Mouse (Mus musculus) liver, postnatal 0 days (tissue): Measurements from ENCODE around the gene Plekha1. TPM values are rescaled to one million over a fixed set of nuclear protein-coding genes. Genes with fewer than 3 reads are reported as not detected.

ENCODE experiments used
- ATAC-seq: fragments of 200-750 bp; cut with Nextera tagmentation; 2 replicates; pipeline ENCODE4 v1.8.0; 2017; ENCODE audit warnings: mild to moderate bottlenecking, moderate library complexity
- DNase-seq: peaks from one replicate; pipeline ENCODE4 v3.0.0-alpha.2; 2016
- H3K27ac ChIP-seq: fragments of 300-500 bp; sonication (generic); 2 replicates; pipeline ENCODE4 v1.5.1; 2014; ENCODE audit warnings: antibody characterized with exemption, moderate library complexity, mild to moderate bottlenecking, low read depth
- H3K27me3 ChIP-seq: fragments of 300-500 bp; sonication (generic); 2 replicates; pipeline ENCODE4 v1.6.1; 2014; ENCODE audit warnings: low read length, control low read depth, mixed read lengths; ENCODE audit not compliant: insufficient read depth
- H3K36me3 ChIP-seq: fragments of 300-500 bp; sonication (generic); replicated peaks from 2 replicates; pipeline ENCODE4 v1.6.1; 2014; ENCODE audit warnings: mild to moderate bottlenecking, control low read depth, low read length, moderate library complexity, mixed read lengths; ENCODE audit not compliant: insufficient read depth
- H3K4me1 ChIP-seq: fragments of 300-500 bp; sonication (generic); 2 replicates; pipeline ENCODE4 v1.6.1; 2014; ENCODE audit warnings: antibody characterized with exemption, mild to moderate bottlenecking, control low read depth; ENCODE audit not compliant: insufficient read depth
- H3K4me2 ChIP-seq: fragments of 300-500 bp; sonication (generic); 2 replicates; pipeline ENCODE4 v1.6.1; 2014; ENCODE audit warnings: low read depth, mild to moderate bottlenecking, low read length, moderate library complexity, mixed read lengths
- H3K4me3 ChIP-seq: fragments of 300-500 bp; sonication (generic); 2 replicates; pipeline ENCODE4 v1.5.1; 2014; ENCODE audit warnings: low read depth, low read length
- H3K9ac ChIP-seq: fragments of 300-500 bp; sonication (generic); replicated peaks from 2 replicates; pipeline ENCODE4 v1.6.1; 2014; ENCODE audit warnings: mild to moderate bottlenecking, moderate library complexity
- H3K9me3 ChIP-seq: fragments of 300-500 bp; sonication (generic); 2 replicates; pipeline ENCODE4 v1.6.1; 2016; ENCODE audit warnings: mild to moderate bottlenecking, control low read depth, low read length, mixed read lengths
- CTCF ChIP-seq: sonication (generic); IDR thresholded peaks from 2 replicates; pipeline ENCODE4 v1.5.1; 2016; ENCODE audit warnings: antibody characterized with exemption, low read depth
- EP300 ChIP-seq: IDR thresholded peaks from 2 replicates; pipeline ENCODE4 v1.6.1; 2016; ENCODE audit warnings: antibody characterized with exemption, low read depth, mild to moderate bottlenecking
- WGBS: fragments of 180-500 bp; shearing (Covaris S2); extraction: QIAGEN DNeasy Blood & Tissue Kit; methylation state at CpG from one replicate; pipeline ENCODE4 v1.1.7; 2014; ENCODE audit not compliant: insufficient replicate concordance; 5-methylcytosine and 5-hydroxymethylcytosine counted together
- polyA plus RNA-seq: library from polyadenylated mRNA; unstranded; fragments of >200 nt; fragmentation: Nextera tagmentation; extraction: Ambion mirVana; gene quantifications from 2 replicates; pipeline ENCODE4 v1.2.1, GENCODE M21; 2015

Plekha1 gene
- polyA plus RNA-seq, 1 experiment from 2014 or later = 15.8 TPM

- TF ChIP-seq EP300 (no peak), CTCF (no peak)
- no peak overlapping the region for H3K4me2 ChIP-seq
- no peak overlapping the region for H3K4me3 ChIP-seq
- no peaks in the 10 kb centered on the region for H3K9me3 ChIP-seq
- WGBS = 71% methylated on average over 9 of the region's 9 CpGs
- DNase-seq (no peak), ATAC-seq (no peak)
- peaks cover 17% of the 10 kb centered on the region for H3K4me1 ChIP-seq
- H3K9ac ChIP-seq = no peak overlapping the region
- no peaks in the 10 kb centered on the region for H3K36me3 ChIP-seq
- H3K27me3 ChIP-seq = no peaks in the 10 kb centered on the region
- peak overlapping the region; percentile 66 for H3K27ac ChIP-seq
These were observed 29.5 kb upstream of the Plekha1 start for GRCm38 (mm10) chr7:130836066-130836465.

- H3K4me1 ChIP-seq = peaks cover 17% of the 10 kb centered on the region
- no peak for TF ChIP-seq CTCF
- no peak for TF ChIP-seq EP300
- no peaks in the 10 kb centered on the region for H3K27me3 ChIP-seq
- H3K9me3 ChIP-seq = no peaks in the 10 kb centered on the region
- 67% methylated on average over 12 of the region's 12 CpGs for WGBS
- H3K9ac ChIP-seq = no peak overlapping the region
- no peaks in the 10 kb centered on the region for H3K36me3 ChIP-seq
- H3K4me3 ChIP-seq = no peak overlapping the region
- DNase-seq (no peak), ATAC-seq (no peak)
- no peak overlapping the region for H3K4me2 ChIP-seq
- H3K27ac ChIP-seq = 0 out of 2 replicates have a peak overlapping the region, but pooled peaks have one; percentile 24
These were observed 27.5 kb upstream of the Plekha1 start for GRCm38 (mm10) chr7:130837941-130838657.

- Histone ChIP-seq H3K27me3 (no peaks in the 10 kb centered on the region), H3K4me1 (peaks cover 17% of the 10 kb centered on the region), H3K9me3 (no peaks in the 10 kb centered on the region), H3K4me3 (no peak overlapping the region), H3K36me3 (no peaks in the 10 kb centered on the region), H3K27ac (peak overlapping the region; percentile 79), H3K4me2 (no peak overlapping the region), H3K9ac (no peak overlapping the region)
- TF ChIP-seq EP300 (no peak), CTCF (no peak)
- no peak for DNase-seq
- WGBS = 61% methylated on average over 3 of the region's 3 CpGs
- no peak for ATAC-seq
These were observed 26.9 kb upstream of the Plekha1 start for GRCm38 (mm10) chr7:130838658-130839025.

- Histone ChIP-seq H3K4me1 (peaks cover 17% of the 10 kb centered on the region), H3K9me3 (no peaks in the 10 kb centered on the region), H3K4me2 (peak overlapping the region; percentile 26; the same call in 1 of the 2 replicates), H3K9ac (no peak overlapping the region), H3K36me3 (no peaks in the 10 kb centered on the region), H3K27ac (peak overlapping the region; percentile 79), H3K4me3 (no peak overlapping the region), H3K27me3 (no peaks in the 10 kb centered on the region)
- 40% methylated on average over 12 of the region's 12 CpGs for WGBS
- TF ChIP-seq EP300 = peak; percentile 64; the same call in 1 of the 2 replicates
- TF ChIP-seq CTCF = no peak
- ATAC-seq = peak; percentile 76
- DNase-seq = peak; percentile 42
These were observed 26.0 kb upstream of the Plekha1 start for GRCm38 (mm10) chr7:130839380-130840100.

- TF ChIP-seq CTCF = no peak
- no peak for TF ChIP-seq EP300
- DNase-seq = no peak
- H3K4me2 ChIP-seq = no peak overlapping the region
- no peak overlapping the region for H3K27ac ChIP-seq
- ATAC-seq = no peak
- no peak overlapping the region for H3K4me3 ChIP-seq
- H3K27me3 ChIP-seq = no peaks in the 10 kb centered on the region
- 58% methylated on average over 17 of the region's 17 CpGs for WGBS
- no peaks in the 10 kb centered on the region for H3K36me3 ChIP-seq
- H3K9ac ChIP-seq = no peak overlapping the region
- no peaks in the 10 kb centered on the region for H3K4me1 ChIP-seq
- H3K9me3 ChIP-seq = no peaks in the 10 kb centered on the region
These were observed 18.3 kb upstream of the Plekha1 start for GRCm38 (mm10) chr7:130847164-130847718.

- Histone ChIP-seq H3K27me3 (no peaks in the 10 kb centered on the region), H3K4me2 (no peak overlapping the region), H3K4me1 (no peaks in the 10 kb centered on the region), H3K4me3 (no peak overlapping the region), H3K9ac (no peak overlapping the region), H3K9me3 (no peaks in the 10 kb centered on the region), H3K36me3 (no peaks in the 10 kb centered on the region), H3K27ac (no peak overlapping the region)
- ATAC-seq (peak; percentile 67), DNase-seq (no peak)
- TF ChIP-seq EP300 = no peak
- TF ChIP-seq CTCF = no peak
- WGBS = 55% methylated on average over 4 of the region's 4 CpGs
These were observed 10.8 kb upstream of the Plekha1 start for GRCm38 (mm10) chr7:130854684-130855292.
